ENCODE assay signal across 16 mouse cellular contexts in the genomic region with DNA sequence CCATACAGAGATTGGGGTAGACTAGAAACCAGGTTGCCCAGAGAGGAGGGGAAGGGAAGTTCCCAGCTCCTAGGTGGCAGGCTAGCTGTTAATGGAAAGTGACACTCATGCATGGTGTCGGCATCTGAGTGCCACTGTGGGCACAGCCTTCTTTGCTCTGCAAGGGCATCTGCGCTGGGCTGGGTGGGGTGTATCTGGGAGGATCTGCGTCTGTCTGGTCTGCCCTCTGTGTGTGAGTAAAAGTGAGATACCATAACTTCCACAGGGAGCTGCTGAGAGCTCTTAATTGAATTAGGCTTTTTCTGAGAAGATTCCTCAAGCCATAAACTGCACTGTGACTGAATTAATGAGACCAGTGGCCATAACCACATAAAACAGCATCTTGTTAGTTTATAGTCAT. TPM values are rescaled to one million over a fixed set of nuclear protein-coding genes. Genes with fewer than 3 reads are reported as not detected.
A peak's percentile ranks its signal among the peaks of the same experiment; 100 is the strongest.
DNase-seq lines count a peak whose midpoint lies in the region; ATAC-seq and TF ChIP-seq lines count a peak whose summit lies in the region.
"Had no signal": no experiment of that assay in that cellular context is flagged by ENCODE, and none has a peak within 500 bp of the region (broad histone marks: within the 10 kb centered on the region; RNA-seq: fewer than 3 reads in every experiment).

No protein-coding gene starts in this region.

- intact Hi-C loops in gastrocnemius, adult 2 months (cut with DNase I) = no loop called here

- H3K27ac ChIP-seq in gastrocnemius, adult 2 months = peak overlapping the region; percentile 94
- H3K27ac ChIP-seq in lung, postnatal 0 days (ENCODE audit: low read length) = peak overlapping the region; percentile 38; the same call in 1 of the 2 replicates
- H3K27ac ChIP-seq in limb, embryonic 12.5 days = peak overlapping the region; percentile 64; the same call in 1 of the 2 replicates
- peak overlapping the region; percentile 42 for H3K27ac ChIP-seq in stomach, embryonic 16.5 days (ENCODE audit: low read length)
- H3K27ac ChIP-seq in forebrain, embryonic 16.5 days (ENCODE audit: low read length) = no peak overlapping the region

- no peak overlapping the region for H3K4me2 ChIP-seq in lung, postnatal 0 days (replicated peaks; ENCODE audit: low read depth, low read length)
- no peak overlapping the region for H3K4me2 ChIP-seq in limb, embryonic 12.5 days
- H3K4me2 ChIP-seq in stomach, embryonic 16.5 days (ENCODE audit: low read depth, low read length) = no peak overlapping the region
- no peak overlapping the region for H3K4me2 ChIP-seq in forebrain, embryonic 16.5 days (ENCODE audit: low read length)
- H3K4me2 ChIP-seq: heart, embryonic 15.5 days had no signal

- no peaks in the 10 kb centered on the region for H3K9me3 ChIP-seq in lung, postnatal 0 days (ENCODE audit: low read length)
- H3K9me3 ChIP-seq in limb, embryonic 12.5 days = no peaks in the 10 kb centered on the region
- no peaks in the 10 kb centered on the region for H3K9me3 ChIP-seq in stomach, embryonic 16.5 days (replicated peaks; ENCODE audit: control insufficient read depth, low read length)
- H3K9me3 ChIP-seq in forebrain, embryonic 16.5 days (ENCODE audit: control insufficient read depth, low read length) = no peaks in the 10 kb centered on the region
- H3K9me3 ChIP-seq: heart, embryonic 15.5 days had no signal

- peaks cover 13% of the 10 kb centered on the region for H3K4me1 ChIP-seq in lung, postnatal 0 days (ENCODE audit: insufficient read depth, low read depth, low read length)
- peaks cover 50% of the 10 kb centered on the region for H3K4me1 ChIP-seq in limb, embryonic 12.5 days (replicated peaks)
- peaks cover 47% of the 10 kb centered on the region for H3K4me1 ChIP-seq in stomach, embryonic 16.5 days (ENCODE audit: control insufficient read depth, insufficient read depth, low read length)
- H3K4me1 ChIP-seq in forebrain, embryonic 16.5 days (replicated peaks; ENCODE audit: control insufficient read depth, insufficient read depth, low read length) = peaks cover 13% of the 10 kb centered on the region

- no peak for TF ChIP-seq EP300 in lung, postnatal 0 days (IDR thresholded peaks at IDR 0.05)

- 0 out of 2 replicates have a peak overlapping the region, but pooled peaks have one; percentile 4 for H3K4me3 ChIP-seq in gastrocnemius, adult 2 months
- no peak overlapping the region for H3K4me3 ChIP-seq in lung, postnatal 0 days (ENCODE audit: low read depth, low read length)
- H3K4me3 ChIP-seq in limb, embryonic 12.5 days (replicated peaks) = no peak overlapping the region
- H3K4me3 ChIP-seq in stomach, embryonic 16.5 days (replicated peaks; ENCODE audit: low read length) = no peak overlapping the region
- H3K4me3 ChIP-seq in forebrain, embryonic 16.5 days (replicated peaks; ENCODE audit: low read length) = no peak overlapping the region
- H3K4me3 ChIP-seq: heart, embryonic 15.5 days had no signal

- H3K36me3 ChIP-seq in lung, postnatal 0 days (ENCODE audit: insufficient read depth, low read length) = no peaks in the 10 kb centered on the region
- H3K36me3 ChIP-seq in limb, embryonic 12.5 days = peaks cover 16% of the 10 kb centered on the region
- H3K36me3 ChIP-seq in stomach, embryonic 16.5 days (ENCODE audit: control insufficient read depth, insufficient read depth, low read length) = peaks cover 2% of the 10 kb centered on the region; the same call in 1 of the 2 replicates
- H3K36me3 ChIP-seq in forebrain, embryonic 16.5 days (ENCODE audit: control insufficient read depth, insufficient read depth) = no peaks in the 10 kb centered on the region

- peak; percentile 37 for DNase-seq in gastrocnemius, adult 2 months
- no peak for DNase-seq in gastrocnemius, postnatal 25 days
- no peak for DNase-seq in lung, postnatal 0 days (ENCODE audit: low spot score)
- no peak for DNase-seq in lung, postnatal 25 days (ENCODE audit: low spot score)
- DNase-seq in testis, postnatal 10 days (ENCODE audit: low spot score) = no peak
- DNase-seq: cerebellum, adult 11 months; embryo, embryonic 11 days; kidney, adult 11 months; layer of hippocampus, adult 9-11 months; lung, postnatal 14 days; right cerebral cortex, postnatal 4 days; thymus, postnatal 14 days had no signal

- H3K9ac ChIP-seq in lung, postnatal 0 days (replicated peaks; ENCODE audit: low read depth) = no peak overlapping the region
- no peak overlapping the region for H3K9ac ChIP-seq in limb, embryonic 12.5 days (replicated peaks)
- H3K9ac ChIP-seq in stomach, embryonic 16.5 days (ENCODE audit: low read length) = no peak overlapping the region
- H3K9ac ChIP-seq in forebrain, embryonic 16.5 days (replicated peaks; ENCODE audit: low read depth, low read length) = no peak overlapping the region

- no peak for ATAC-seq in lung, postnatal 0 days
- ATAC-seq in limb, embryonic 12.5 days (ENCODE audit: insufficient number of reproducible peaks, insufficient read depth, low FRiP score, low TSS enrichment, low read depth) = no peak
- ATAC-seq in stomach, embryonic 16.5 days (ENCODE audit: insufficient read depth, low FRiP score) = no peak
- no peak for ATAC-seq in forebrain, embryonic 16.5 days

- no peaks in the 10 kb centered on the region for H3K27me3 ChIP-seq in lung, postnatal 0 days (replicated peaks; ENCODE audit: insufficient read depth, low read length)
- no peaks in the 10 kb centered on the region for H3K27me3 ChIP-seq in limb, embryonic 12.5 days
- H3K27me3 ChIP-seq in stomach, embryonic 16.5 days (ENCODE audit: control insufficient read depth, insufficient read depth, low read length) = no peaks in the 10 kb centered on the region
- no peaks in the 10 kb centered on the region for H3K27me3 ChIP-seq in forebrain, embryonic 16.5 days (replicated peaks; ENCODE audit: control insufficient read depth, insufficient read depth, low read length)
- H3K27me3 ChIP-seq: heart, embryonic 15.5 days had no signal

- WGBS in lung, postnatal 0 days = 46% methylated on average over 3 of the region's 3 CpGs
- 50% methylated on average over 3 of the region's 3 CpGs for WGBS in limb, embryonic 12.5 days
- 36% methylated on average over 3 of the region's 3 CpGs for WGBS in stomach, embryonic 16.5 days
- WGBS in forebrain, embryonic 16.5 days = 71% methylated on average over 3 of the region's 3 CpGs

- no peak for TF ChIP-seq CTCF in gastrocnemius, adult 2 months (IDR thresholded peaks at IDR 0.05)
- no peak for TF ChIP-seq CTCF in lung, postnatal 0 days (IDR thresholded peaks at IDR 0.05)

RNA-seq across cellular contexts. Expression of gene Slc9a1, which starts 10.4 kb away (rescaled TPM):
- total RNA-seq in gastrocnemius, adult 2 months (2021) = 10 to 100 TPM in 1 of 2 experiments, 1 to 10 TPM in 1; 8.1 to 11.7 TPM
- 1 to 10 TPM; 8.0 to 9.1 TPM for total RNA-seq in gastrocnemius, postnatal 25 days (2021)
- polyA plus RNA-seq in lung, postnatal 0 days (2015; fragmentation: Nextera tagmentation; extraction: Ambion mirVana) = 5.4 and 6.0 TPM in 2 replicates
- polyA plus RNA-seq in limb, embryonic 12.5 days (2016; fragmentation: Nextera tagmentation; extraction: Ambion mirVana) = 7.3 and 7.8 TPM in 2 replicates
- 10.1 and 10.7 TPM in 2 replicates for polyA plus RNA-seq in stomach, embryonic 16.5 days (2015; fragmentation: Nextera tagmentation; extraction: Ambion mirVana)
- polyA plus RNA-seq in forebrain, embryonic 16.5 days (2015; fragmentation: Nextera tagmentation; extraction: Ambion mirVana) = 8.1 and 10.7 TPM in 2 replicates

RNA-seq across cellular contexts. Expression of gene Wdtc1, which starts 26.6 kb away (rescaled TPM):
- total RNA-seq in gastrocnemius, adult 2 months (2021) = 10 to 100 TPM; 86.7 to 93.4 TPM
- total RNA-seq in gastrocnemius, postnatal 25 days (2021) = 10 to 100 TPM; 76.3 to 85.0 TPM
- polyA plus RNA-seq in lung, postnatal 0 days (2015; fragmentation: Nextera tagmentation; extraction: Ambion mirVana) = 9.2 and 9.9 TPM in 2 replicates
- 12.2 and 17.6 TPM in 2 replicates for polyA plus RNA-seq in limb, embryonic 12.5 days (2016; fragmentation: Nextera tagmentation; extraction: Ambion mirVana)
- polyA plus RNA-seq in stomach, embryonic 16.5 days (2015; fragmentation: Nextera tagmentation; extraction: Ambion mirVana) = 12.9 and 14.8 TPM in 2 replicates
- polyA plus RNA-seq in forebrain, embryonic 16.5 days (2015; fragmentation: Nextera tagmentation; extraction: Ambion mirVana) = 16.2 and 19.3 TPM in 2 replicates
